Mouse (Mus musculus) ES-Bruce4 (cell line): ENCODE results near the gene Ptprm. TPM values are rescaled to one million over a fixed set of nuclear protein-coding genes. Genes with fewer than 3 reads are reported as not detected.

Experiments used
- H3K27ac ChIP-seq: 2 replicates; pipeline ENCODE4 v1.5.1; 2012; ENCODE audit warnings: low read length, inconsistent platforms; ENCODE audit not compliant: insufficient read depth
- H3K27me3 ChIP-seq: 2 replicates; pipeline ENCODE4 v1.6.1; 2012; ENCODE audit warnings: mild to moderate bottlenecking, low read length, inconsistent platforms; ENCODE audit not compliant: control insufficient read depth, poor library complexity, insufficient read depth, severe bottlenecking
- H3K36me3 ChIP-seq: 2 replicates; pipeline ENCODE4 v1.6.1; 2012; ENCODE audit warnings: inconsistent platforms, mild to moderate bottlenecking, low read length, moderate library complexity; ENCODE audit not compliant: control insufficient read depth, poor library complexity, insufficient read depth, severe bottlenecking
- H3K4me1 ChIP-seq: one replicate; pipeline ENCODE4 v1.8.1; 2011; ENCODE audit warnings: low read length; ENCODE audit not compliant: control insufficient read depth, insufficient read depth
- H3K4me3 ChIP-seq: 2 replicates; pipeline ENCODE4 v1.5.1; 2011; ENCODE audit warnings: low read depth, mild to moderate bottlenecking, low read length
- H3K9ac ChIP-seq: 2 replicates; pipeline ENCODE4 v1.6.1; 2012; ENCODE audit warnings: low read depth, mild to moderate bottlenecking, inconsistent platforms; ENCODE audit not compliant: poor library complexity, severe bottlenecking
- H3K9me3 ChIP-seq: replicated peaks from 2 replicates; pipeline ENCODE4 v1.6.1; 2012; ENCODE audit warnings: mild to moderate bottlenecking, low read length, inconsistent platforms; ENCODE audit not compliant: control insufficient read depth, poor library complexity, insufficient read depth, severe bottlenecking
- CTCF ChIP-seq: IDR thresholded peaks from one replicate; pipeline ENCODE4 v1.8.1; 2011; ENCODE audit warnings: low read depth, low read length
- EP300 ChIP-seq: IDR thresholded peaks from 2 replicates; pipeline ENCODE4 v1.6.1; 2011; ENCODE audit warnings: low read depth, low read length; ENCODE audit not compliant: insufficient read depth
- POLR2A ChIP-seq: IDR thresholded peaks from one replicate; pipeline ENCODE4 v1.8.1; 2011; ENCODE audit warnings: low read length; ENCODE audit not compliant: insufficient read depth
- polyA plus RNA-seq: library from polyadenylated mRNA; stranded (reverse); fragments of >200 nt; gene quantifications from 2 replicates; pipeline ENCODE4 v1.2.4, GENCODE M21; 2011; ENCODE audit warnings: low read depth; ENCODE audit not compliant: missing spikeins, insufficient read depth, insufficient read length

The Ptprm gene
- polyA plus RNA-seq, 1 experiment: 10.8 TPM

GRCm38 (mm10) chr17:67381618-67382017 is 27.4 kb upstream of the Ptprm start:
- Histone ChIP-seq H3K4me3 (no peak overlapping the region), H3K4me1 (no peaks in the 10 kb centered on the region), H3K27me3 (no peaks in the 10 kb centered on the region; the same call in 1 of the 2 replicates), H3K27ac (no peak overlapping the region), H3K9ac (no peak overlapping the region), H3K36me3 (no peaks in the 10 kb centered on the region), H3K9me3 (no peaks in the 10 kb centered on the region)
- no peak for TF ChIP-seq CTCF
- TF ChIP-seq POLR2A: no peak
- TF ChIP-seq EP300: no peak

DNA sequence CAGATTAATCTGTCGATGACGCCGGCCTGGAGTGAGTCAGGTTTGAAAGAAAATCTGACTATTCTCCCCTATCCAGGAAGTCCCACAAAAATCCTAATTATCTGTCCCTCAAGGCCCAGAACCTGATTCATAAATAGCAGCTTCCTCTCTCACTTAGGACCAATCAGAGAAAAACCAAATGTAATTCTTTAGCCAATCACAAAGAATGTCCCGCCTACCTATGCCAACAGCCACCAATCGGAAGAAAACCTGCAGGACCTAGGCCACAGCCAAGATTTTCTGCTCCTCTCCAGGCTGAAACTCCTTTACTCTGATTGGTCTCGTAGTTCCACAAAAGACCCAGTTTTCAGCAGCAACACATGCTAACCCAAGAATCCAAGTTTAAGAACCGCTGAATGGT is 13.6 kb upstream of the Ptprm start:
- H3K9ac ChIP-seq: no peak overlapping the region
- no peaks in the 10 kb centered on the region for H3K36me3 ChIP-seq
- no peak overlapping the region for H3K27ac ChIP-seq
- no peak overlapping the region for H3K4me3 ChIP-seq
- H3K9me3 ChIP-seq: no peaks in the 10 kb centered on the region
- TF ChIP-seq POLR2A (no peak), EP300 (no peak), CTCF (no peak)
- no peaks in the 10 kb centered on the region for H3K4me1 ChIP-seq
- no peaks in the 10 kb centered on the region for H3K27me3 ChIP-seq

- H3K9ac ChIP-seq: no peak overlapping the region
- TF ChIP-seq POLR2A: no peak
- no peak for TF ChIP-seq EP300
- TF ChIP-seq CTCF: no peak
- H3K4me3 ChIP-seq: no peak overlapping the region
- no peaks in the 10 kb centered on the region for H3K36me3 ChIP-seq
- H3K9me3 ChIP-seq: no peaks in the 10 kb centered on the region
- no peaks in the 10 kb centered on the region for H3K4me1 ChIP-seq
- H3K27me3 ChIP-seq: no peaks in the 10 kb centered on the region
- no peak overlapping the region for H3K27ac ChIP-seq
Measured at GRCm38 (mm10) chr17:67364491-67364890, 10.2 kb upstream of the Ptprm start.

GRCm38 (mm10) chr17:67363377-67364070 is 9.3 kb upstream of the Ptprm start:
- no peaks in the 10 kb centered on the region for H3K27me3 ChIP-seq
- H3K9me3 ChIP-seq: no peaks in the 10 kb centered on the region
- no peaks in the 10 kb centered on the region for H3K4me1 ChIP-seq
- H3K4me3 ChIP-seq: no peak overlapping the region
- H3K36me3 ChIP-seq: no peaks in the 10 kb centered on the region
- H3K27ac ChIP-seq: no peak overlapping the region
- H3K9ac ChIP-seq: no peak overlapping the region
- TF ChIP-seq CTCF: no peak
- no peak for TF ChIP-seq EP300
- TF ChIP-seq POLR2A: no peak

DNA sequence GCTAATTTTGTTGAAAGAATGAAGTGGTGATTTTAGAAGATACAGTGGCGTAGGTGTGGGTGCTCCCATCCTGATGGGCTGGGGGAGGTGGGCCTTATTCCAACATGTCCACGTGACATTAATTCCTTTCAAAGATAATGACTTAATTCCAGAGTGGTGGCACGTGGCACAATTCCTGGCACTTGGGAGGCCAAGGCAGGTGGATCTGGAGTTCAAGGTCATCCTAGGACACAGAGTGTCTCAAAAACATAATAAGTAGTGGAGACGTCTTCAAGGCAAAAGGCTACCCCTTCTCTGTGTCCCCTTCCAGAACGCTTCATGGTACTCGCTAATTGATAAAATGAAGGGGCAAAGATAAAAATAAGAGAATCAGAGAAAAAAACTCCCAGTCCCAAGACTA is 7.9 kb upstream of the Ptprm start:
- Histone ChIP-seq H3K27me3 (no peaks in the 10 kb centered on the region), H3K4me1 (no peaks in the 10 kb centered on the region), H3K4me3 (no peak overlapping the region), H3K27ac (no peak overlapping the region), H3K9ac (no peak overlapping the region), H3K36me3 (no peaks in the 10 kb centered on the region), H3K9me3 (no peaks in the 10 kb centered on the region)
- TF ChIP-seq CTCF: no peak
- TF ChIP-seq EP300: no peak
- no peak for TF ChIP-seq POLR2A

GRCm38 (mm10) chr17:67360606-67361005 is 6.3 kb upstream of the Ptprm start:
- Histone ChIP-seq H3K9me3 (no peaks in the 10 kb centered on the region), H3K4me1 (no peaks in the 10 kb centered on the region), H3K9ac (no peak overlapping the region), H3K27me3 (no peaks in the 10 kb centered on the region), H3K36me3 (no peaks in the 10 kb centered on the region), H3K4me3 (no peak overlapping the region), H3K27ac (no peak overlapping the region)
- no peak for TF ChIP-seq CTCF
- no peak for TF ChIP-seq POLR2A
- no peak for TF ChIP-seq EP300
